Mouse (Mus musculus): ENCODE data around the gene Gm19935.
A peak's percentile ranks its signal among the peaks of the same experiment; 100 is the strongest.

Gene Gm19935

GRCm38 (mm10) chr8:90829825-90830224 is 12.6 kb upstream of the Gm19935 start:
- DNase-seq (ENCODE audit: low read depth), result no peak

GRCm38 (mm10) chr8:90828987-90829740 is 12.0 kb upstream of the Gm19935 start:
- no peak for DNase-seq (ENCODE audit: low read depth)

GRCm38 (mm10) chr8:90828181-90828986 is 11.2 kb upstream of the Gm19935 start, which contains the start of gene Chd9:
Gene Chd9 (plus strand): TSS chr8:90828352.
- DNase-seq (ENCODE audit: low read depth), result peak; percentile 73

- no peak for DNase-seq (ENCODE audit: low read depth)
These were observed 8.3 kb upstream of the Gm19935 start for GRCm38 (mm10) chr8:90825459-90825871.

GRCm38 (mm10) chr8:90822443-90822842 is 5.2 kb upstream of the Gm19935 start:
- DNase-seq (ENCODE audit: low read depth), result no peak

GRCm38 (mm10) chr8:90820321-90820696 is 3.1 kb upstream of the Gm19935 start:
- DNase-seq (ENCODE audit: low read depth), result no peak

- DNase-seq (ENCODE audit: low read depth), result no peak
These were observed 2.5 kb upstream of the Gm19935 start for GRCm38 (mm10) chr8:90819561-90820320.

GRCm38 (mm10) chr8:90816061-90816882 is 921 bp downstream of the Gm19935 start:
- DNase-seq (ENCODE audit: low read depth), result no peak

- DNase-seq (ENCODE audit: low read depth), result peak; percentile 73
These were observed 3.4 kb downstream of the Gm19935 start for GRCm38 (mm10) chr8:90813602-90814320.

- no peak for DNase-seq (ENCODE audit: low read depth)
These were observed 17.7 kb downstream of the Gm19935 start for GRCm38 (mm10) chr8:90799473-90799872.

- DNase-seq (ENCODE audit: low read depth), result peak; percentile 32
These were observed 22.0 kb downstream of the Gm19935 start for GRCm38 (mm10) chr8:90794990-90795861.

- DNase-seq (ENCODE audit: low read depth), result peak; percentile 32
These were observed 23.5 kb downstream of the Gm19935 start for GRCm38 (mm10) chr8:90793710-90794109.

GRCm38 (mm10) chr8:90791616-90792015 is 25.6 kb downstream of the Gm19935 start:
- no peak for DNase-seq (ENCODE audit: low read depth)

GRCm38 (mm10) chr8:90769791-90770190 is 47.4 kb downstream of the Gm19935 start:
- DNase-seq (ENCODE audit: low read depth), result no peak

Data from fibroblast of lung, adult 2 months (primary cell).